Mouse (Mus musculus): ENCODE measurements around the gene Arhgef3.

Gene Arhgef3

DNA sequence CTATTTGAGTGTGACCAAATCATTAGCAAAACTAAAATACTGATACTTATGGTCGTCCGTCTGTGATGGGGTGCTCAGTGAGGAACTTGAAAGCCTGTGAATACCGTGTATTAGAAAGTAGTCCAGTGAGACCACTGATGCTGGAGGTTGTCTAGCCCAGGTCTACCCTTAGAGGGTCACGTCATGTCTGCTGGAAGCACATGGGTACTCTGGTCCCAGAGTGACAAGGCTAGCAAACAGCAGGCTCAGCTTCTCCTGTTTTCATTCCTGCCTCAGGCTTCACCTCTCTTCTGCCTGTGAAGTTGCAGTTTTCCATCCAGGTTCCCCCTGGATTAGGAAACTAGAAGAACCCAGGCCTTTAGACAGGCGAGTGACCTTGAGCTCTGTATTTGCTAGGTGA is 233.0 kb downstream of the Arhgef3 start:
- DNase-seq (ENCODE audit: low read depth): no peak

DNA sequence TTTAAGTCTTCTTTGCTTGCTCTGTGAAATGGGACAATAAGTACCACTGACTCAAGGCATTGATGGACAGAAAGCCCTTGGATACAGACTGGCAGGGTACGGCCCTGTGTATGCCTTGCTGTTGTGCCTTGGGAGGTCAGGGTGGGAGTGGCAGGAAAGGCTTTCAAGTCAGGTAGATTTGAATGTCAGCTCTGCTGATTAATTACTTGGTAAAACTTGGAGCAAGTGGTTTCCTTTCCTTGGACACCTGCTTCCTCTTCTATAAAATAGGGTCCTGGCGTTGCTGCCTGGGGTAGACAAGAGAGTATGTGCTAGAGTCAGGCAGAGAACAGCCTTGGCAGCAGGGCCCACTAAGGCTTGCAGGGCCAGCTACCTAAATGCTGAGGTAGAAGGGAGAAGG is 233.4 kb downstream of the Arhgef3 start:
- no peak for DNase-seq (ENCODE audit: low read depth)

DNA sequence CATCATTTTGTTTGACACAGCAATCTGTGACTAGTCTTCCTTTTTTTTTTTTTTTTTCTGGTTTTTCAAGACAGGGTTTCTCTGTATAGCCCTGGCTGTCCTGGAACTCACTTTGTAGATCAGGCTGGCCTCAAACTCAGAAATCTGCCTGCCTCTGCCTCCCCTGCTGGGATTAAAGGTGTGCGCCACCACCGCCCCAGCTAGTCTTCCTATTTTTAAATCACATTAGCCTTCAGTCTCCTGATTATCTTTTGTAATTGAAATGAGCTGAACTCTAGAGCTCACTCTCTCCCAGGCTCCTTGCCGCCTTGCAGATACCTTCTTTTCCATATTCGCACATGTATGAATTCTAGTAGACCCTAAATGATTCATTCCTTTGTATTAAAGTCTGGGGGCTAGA is 234.0 kb downstream of the Arhgef3 start:
- DNase-seq (ENCODE audit: low read depth): no peak

DNA sequence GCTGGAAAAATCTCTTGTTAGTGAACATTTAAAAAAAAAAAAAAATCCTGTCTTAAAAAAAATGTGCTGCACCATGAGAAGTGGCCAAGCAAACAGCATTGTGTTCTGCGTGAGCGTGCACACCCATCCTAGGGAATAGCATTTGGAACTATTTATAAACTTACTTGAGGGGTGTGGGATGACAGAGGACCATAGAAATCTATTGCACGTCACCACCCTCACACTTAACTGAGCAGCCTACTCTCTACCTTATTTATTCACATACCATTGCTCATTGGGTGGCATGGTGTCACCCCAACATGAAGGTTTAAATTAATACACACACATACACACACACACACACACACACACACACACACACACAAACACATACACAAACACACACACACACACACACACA is 234.4 kb downstream of the Arhgef3 start:
- DNase-seq (ENCODE audit: low read depth): no peak

DNA sequence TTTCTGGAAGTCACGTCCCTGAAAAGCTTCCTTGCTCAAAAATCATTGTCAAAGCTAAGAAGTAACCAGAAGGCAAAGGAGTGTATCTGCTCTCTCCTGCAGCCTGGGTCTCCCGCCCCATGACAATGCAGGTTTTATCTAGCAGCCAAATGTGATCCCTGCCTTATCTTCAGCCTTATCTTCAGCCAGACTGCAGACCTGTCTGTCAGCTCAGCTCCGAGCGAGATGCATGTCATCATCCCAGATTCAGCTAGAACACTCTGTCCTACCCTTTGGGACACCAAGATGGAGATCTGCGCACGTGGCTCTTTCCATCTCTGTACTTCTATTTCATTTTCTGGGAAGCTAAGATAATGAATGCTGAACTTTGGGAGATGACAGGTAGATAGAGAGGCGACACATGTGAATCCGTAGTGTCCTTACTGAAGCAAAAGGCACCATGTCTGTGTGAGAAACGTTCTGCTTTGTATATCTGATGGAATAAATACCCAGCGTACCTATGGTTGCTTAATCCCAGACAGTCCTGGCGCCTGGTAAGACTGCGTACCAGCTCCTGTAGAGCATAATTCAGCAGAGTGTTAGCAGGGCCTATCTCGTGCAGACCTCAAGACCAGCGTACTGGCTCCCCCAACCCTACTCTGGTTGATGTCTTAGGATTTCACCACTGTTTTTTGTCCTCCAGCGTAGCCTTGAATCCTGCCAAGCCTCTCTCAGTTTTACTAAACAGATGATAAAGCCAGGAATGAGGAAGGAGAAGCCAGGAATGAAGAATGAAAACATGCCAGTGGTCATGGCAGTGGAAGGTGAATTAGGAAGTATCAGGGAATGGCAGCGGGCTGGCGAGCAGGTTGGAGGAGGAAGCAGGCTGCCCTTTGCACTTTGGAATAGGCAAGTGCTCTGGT is 235.4 kb downstream of the Arhgef3 start:
- no peak for DNase-seq (ENCODE audit: low read depth)

DNA sequence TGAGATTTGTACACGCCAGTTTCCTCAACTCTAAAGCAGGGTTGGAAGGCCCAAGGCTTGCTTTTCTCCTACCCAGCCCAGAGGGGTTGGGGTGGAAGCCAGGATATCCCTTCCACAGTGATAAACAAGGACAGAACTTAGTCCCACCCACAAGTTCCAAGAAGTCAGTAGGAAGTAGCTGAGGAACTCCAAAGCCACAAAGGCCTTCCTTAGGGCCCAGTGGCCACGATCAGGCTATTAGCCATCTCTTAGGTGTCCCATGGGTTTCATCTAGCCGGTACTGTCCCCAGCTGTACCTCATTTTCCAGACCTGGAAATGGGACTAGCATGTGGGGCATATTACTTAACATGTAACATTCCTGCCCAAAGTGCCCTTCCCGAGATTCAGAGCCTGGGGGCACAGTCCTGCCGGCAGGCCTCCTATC is 236.4 kb downstream of the Arhgef3 start:
- DNase-seq (ENCODE audit: low read depth): no peak

DNA sequence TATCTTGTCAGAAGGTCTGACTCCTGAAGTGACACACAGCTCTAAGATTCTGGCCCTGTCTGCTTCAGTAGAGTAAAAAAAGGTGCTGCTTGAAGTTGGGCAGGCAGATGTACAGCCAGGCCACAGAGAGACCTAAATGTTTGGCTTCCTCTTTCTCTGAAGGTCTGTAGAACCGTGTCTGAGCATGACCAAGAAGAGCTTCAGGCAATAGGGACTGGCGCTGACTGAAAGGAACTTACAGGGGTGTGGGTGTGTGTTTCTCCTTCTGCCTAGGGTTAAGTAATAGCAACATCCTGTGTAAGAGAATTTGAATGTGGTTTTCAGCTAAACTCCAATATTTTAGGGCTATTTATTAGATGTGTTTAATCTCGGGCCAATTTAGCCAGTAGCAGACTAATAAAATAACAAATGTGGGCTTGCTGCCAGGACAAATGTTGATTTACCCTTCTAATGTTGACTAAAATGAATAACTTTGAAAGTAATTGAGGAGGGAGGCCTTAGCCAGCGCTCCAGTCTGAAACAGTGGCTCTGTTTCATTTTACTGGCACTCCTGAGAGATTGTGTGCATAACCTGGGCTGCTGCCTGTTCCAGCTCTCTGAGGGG is 236.9 kb downstream of the Arhgef3 start:
- no peak for DNase-seq (ENCODE audit: low read depth)

DNA sequence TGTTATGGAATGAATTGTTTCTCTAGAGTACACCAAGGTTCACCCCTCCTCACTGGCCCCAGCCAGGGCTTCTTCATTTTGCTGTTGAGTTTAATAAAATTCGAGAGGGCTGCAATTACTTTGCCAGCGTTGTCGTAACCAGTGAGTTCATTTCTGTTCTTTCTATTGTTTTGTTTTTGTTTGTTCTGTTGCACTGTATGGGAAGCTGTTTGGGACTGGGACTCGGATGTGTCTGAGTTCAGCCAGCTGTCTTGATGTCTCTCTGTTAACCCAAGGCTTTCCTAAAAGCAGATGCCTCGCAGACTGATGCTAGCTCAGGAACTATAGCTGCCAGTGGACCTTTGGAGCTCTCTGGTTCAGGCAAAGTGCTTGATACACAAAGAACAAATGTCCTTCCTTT is 237.8 kb downstream of the Arhgef3 start:
- DNase-seq (ENCODE audit: low read depth): no peak

DNA sequence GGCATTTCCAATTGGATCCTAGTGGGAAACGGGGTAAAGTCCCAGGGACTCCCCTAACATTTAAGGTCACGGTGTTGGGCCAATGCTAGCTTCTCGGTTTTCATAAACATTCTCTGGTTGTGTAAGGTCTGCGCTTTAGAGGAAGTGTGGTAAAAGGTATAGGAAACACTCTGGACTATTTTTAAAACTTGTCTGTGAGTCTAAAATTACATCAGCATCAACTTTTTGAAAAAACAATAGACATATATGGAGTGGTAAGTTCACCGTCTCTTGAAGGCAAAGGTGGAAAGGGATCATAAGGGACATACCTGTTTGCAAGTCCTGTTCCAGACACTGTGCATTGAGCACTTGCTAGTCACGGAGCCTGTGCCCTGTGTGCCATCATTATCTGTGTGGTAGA is 240.5 kb downstream of the Arhgef3 start:
- no peak for DNase-seq (ENCODE audit: low read depth)

DNA sequence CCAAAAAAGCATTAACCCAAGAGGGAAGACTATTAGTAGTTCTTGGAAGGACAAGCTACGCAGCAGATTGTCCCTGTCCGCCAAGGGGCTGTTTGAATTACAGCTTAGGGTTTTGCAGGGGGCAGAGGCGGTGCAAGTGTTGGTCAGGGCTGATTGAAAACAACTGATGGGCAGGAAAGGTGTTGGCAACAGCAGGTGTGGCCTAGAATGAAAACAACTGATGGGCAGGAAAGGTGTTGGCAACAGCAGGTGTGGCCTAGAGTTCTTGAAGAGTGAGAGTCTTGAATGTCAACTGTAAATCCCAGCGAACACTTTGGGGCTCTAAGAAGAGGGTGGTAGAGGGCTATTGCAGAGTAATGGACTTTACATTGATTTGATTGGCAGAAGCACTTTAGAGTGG is 241.2 kb downstream of the Arhgef3 start:
- no peak for DNase-seq (ENCODE audit: low read depth)

DNA sequence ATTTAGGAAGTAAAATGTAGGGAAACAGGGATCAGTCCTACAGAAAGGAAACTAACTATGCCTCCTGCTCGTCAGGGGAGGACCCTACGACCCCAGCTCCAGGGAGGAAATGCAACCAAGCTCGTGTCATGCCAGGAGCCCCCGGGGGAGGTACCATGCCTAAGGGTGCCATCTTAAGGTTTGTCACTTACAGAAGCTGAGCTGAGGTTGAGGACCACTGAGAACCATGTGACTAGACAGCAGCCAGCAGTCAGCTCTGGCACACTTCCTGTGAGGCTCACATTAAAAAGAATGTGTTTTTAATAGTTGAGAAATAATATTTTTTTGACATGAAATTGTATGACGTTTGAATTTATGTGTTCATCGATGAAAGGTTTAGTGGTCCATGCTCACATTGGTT is 242.4 kb downstream of the Arhgef3 start:
- no peak for DNase-seq (ENCODE audit: low read depth)

DNA sequence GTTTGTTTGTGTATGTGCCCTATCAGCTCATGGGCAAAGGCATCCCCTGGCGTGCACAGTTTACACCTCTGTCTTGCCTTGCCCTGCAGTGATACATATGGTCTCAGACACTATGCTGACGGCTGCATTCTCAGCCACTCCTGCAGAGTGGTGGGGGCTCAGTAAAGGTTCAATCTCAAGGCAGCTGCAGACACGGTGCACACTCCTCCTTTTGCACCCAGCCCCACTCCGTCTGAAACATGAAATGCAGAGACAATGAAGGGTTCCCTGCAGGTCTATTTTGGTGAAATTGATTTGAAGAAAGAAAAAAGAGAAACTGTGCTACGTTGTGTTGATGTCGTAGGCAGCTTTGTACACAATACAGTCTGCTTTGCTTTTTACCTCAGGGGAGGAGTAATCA is 243.5 kb downstream of the Arhgef3 start:
- DNase-seq (ENCODE audit: low read depth): no peak

DNA sequence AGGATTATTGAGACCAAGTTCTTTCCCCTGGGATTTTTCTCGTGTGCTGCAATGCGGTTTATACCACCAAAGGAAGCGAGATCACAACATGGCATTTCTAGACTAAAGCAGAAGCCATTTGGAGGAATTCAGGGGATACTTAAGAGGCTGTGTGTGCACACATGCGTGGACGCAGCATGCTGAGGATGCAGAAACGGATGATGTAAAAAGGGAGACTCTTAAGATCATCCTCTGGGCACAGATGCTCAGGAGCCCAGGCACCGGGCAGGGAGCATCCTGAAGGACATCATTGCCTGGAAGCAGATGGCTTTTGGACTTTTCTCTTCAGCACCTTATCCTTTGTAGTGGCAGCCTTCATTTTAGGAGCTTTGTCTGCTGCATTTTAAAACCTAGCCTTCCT is 246.2 kb downstream of the Arhgef3 start:
- DNase-seq (ENCODE audit: low read depth): no peak

DNA sequence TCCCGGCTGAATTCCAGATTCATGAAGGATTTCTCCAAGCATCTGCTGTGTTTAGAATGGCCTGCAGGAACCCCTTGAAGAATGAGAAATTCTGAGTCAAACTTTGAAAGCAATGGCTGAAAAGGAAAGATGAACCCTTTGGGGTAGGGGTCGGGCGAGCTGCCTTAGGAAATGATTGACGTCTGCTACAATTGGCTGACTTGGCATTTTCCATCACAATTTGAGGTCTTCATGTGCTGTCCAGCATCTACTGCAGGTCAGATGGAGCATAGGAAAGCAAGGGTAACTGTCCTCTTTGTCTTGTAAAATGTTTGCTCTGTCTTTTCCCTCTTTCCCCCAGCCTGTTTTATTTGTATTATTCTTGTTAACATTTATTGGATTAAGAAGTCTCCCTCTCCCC is 246.8 kb downstream of the Arhgef3 start:
- DNase-seq (ENCODE audit: low read depth): no peak

DNA sequence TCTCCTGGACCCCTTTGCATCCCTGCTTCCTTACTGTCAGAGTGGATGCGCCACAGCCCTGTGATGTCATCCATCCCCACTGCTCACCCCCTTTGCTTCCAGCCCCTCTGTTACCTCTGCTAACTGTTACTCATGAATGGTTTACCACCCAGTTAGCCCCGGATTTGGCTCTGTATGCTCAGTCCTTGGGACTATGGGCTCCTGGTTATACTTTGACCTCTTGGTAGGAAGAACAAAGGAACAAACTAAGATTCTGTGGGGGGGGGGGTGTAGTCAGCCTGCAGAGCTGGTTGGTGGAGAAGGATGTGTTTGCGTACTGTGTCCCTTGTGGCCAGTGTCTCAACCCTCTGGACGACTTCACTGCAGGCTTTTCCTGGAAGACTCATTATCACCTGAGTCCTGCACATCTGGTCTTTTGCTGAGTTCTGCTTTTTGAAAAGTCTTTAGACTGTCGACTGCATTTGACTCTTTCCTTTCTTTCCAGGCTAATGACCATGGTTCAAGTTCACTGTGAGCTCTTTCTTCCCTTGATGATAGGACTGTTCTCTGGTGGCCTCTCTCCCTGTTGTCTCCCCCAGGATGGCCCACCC is 250.1 kb downstream of the Arhgef3 start:
- DNase-seq (ENCODE audit: low read depth): no peak

DNA sequence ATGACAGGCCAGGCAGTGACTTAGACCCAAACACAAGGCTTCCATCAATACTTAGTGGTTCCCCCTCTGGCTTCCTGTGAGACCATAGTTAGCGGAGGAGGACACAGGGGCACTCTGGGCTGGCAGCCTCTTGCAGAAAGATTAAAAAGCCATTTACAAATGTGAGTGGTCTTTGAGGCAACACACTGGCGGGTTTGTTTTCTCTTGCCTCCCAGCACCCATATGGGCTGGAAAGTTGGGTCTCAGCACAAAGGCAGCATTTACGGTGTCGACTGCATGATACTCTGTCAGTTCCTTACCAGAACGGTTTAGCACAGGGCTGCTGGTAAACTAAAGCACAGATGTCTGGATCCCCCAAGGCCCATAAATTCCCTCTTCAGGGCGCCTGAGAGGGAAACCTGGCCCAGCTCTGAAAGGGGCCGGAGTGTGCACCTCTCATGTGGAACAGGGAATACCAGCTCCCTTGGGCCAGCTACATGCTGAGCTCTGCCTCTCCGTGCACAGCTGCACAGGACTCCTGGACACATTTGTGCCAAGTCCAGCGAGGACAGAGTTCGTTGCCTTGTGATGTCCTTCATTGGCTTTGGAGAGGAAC is 252.5 kb downstream of the Arhgef3 start:
- no peak for DNase-seq (ENCODE audit: low read depth)

DNA sequence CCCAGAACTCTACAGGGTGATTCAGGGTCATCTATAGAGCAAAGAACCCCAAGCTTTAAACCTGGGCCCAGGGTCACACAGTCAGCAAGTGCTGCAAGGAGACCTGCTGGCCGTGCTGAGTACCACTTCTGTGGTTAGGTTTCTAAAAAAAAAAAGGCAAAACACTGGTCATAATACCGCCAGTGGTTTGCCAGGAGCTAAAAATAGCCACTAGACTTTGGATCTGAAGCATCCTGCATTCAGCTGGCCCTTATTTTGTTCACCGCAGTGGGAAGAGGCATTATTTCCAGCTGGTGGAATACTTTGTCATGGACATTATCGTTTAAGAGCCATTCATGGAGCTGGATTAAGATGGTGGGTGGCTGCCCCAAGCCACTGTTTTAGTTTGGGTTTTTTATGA is 253.9 kb downstream of the Arhgef3 start:
- peak; percentile 49 for DNase-seq (ENCODE audit: low read depth)

DNA sequence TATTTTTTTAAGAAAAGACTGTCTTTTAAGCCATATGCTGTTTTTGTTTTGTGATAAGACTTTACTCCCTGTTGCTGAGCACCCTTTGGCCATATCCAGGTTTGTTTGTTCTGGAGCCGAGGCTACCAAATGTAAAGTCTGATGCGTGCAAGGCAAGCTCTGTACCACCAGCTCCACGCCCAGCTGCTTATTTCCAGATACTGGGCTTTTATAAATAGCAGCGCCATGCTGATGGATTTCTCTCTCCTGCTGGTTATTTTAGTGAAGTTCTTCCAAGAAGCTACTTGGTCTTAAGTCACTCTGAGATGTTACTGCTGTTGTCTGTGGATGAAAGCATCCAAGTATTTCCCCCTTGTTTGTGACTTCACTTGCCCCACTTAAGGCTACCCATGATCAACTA is 254.8 kb downstream of the Arhgef3 start:
- no peak for DNase-seq (ENCODE audit: low read depth)

DNA sequence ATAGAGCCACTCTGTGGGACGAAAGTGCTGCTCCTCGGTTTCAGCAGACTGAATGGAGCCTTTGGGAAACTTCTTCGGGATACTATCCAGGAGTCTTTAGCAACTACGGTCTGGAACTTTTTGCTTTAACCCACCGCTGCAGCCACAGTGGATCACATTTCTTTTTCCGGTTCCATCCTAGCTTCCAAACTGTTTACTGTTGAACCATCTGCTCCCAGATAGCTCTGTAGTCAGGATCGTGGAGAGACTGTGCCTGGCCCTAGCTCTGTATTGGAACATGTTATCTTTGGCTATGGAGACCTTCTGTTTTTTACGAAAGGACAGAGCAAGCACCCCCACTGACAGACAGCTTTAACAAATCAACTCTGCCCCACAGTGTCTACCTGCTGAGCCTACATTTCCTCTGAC is 257.0 kb downstream of the Arhgef3 start:
- no peak for DNase-seq (ENCODE audit: low read depth)

DNA sequence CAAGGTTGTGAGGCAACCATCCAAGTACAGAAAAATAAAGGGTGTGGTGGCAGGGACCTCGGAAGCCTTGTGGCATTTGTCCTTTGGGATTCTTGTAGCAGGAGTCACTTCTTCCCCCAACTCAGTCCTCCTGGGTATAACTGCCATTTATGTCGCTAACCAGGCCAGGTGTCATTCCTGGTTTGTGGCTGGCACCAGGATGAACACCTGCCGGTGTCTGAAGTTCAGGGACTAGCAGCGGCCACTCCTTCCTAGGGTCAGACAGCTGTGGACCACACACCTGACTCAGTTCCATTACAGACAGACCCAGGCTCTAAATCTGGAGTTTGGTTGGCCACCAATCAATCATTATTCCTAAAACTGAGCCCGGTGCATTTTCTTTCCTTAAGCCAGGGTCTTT is 258.8 kb downstream of the Arhgef3 start:
- no peak for DNase-seq (ENCODE audit: low read depth)

DNA sequence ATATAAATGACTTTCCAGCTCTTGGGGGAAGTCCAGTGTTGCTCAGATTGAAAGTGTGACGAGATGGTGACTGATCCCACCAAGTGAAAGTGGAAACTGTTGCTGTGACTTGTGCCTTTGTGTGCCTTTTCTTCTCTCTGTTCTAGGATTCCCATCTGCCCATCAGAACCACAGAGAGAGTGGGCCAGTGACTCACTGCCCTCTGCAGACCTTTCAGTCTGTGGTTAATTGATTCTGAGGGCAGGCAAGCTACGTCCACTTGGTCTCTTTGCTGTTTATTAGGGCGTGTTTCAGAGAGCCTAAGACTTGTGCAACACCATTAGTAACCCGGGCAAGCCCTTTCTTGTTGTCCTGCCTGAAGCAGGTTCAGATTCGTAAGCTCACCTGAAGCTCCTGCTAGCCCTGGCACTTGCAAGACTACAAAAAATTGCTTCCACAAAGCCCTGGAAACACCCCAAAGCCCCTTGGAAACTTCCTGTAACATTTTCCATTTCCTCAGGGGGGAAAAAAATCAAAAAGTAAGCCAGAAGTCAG is 261.5 kb downstream of the Arhgef3 start:
- peak; percentile 13 for DNase-seq (ENCODE audit: low read depth)

DNA sequence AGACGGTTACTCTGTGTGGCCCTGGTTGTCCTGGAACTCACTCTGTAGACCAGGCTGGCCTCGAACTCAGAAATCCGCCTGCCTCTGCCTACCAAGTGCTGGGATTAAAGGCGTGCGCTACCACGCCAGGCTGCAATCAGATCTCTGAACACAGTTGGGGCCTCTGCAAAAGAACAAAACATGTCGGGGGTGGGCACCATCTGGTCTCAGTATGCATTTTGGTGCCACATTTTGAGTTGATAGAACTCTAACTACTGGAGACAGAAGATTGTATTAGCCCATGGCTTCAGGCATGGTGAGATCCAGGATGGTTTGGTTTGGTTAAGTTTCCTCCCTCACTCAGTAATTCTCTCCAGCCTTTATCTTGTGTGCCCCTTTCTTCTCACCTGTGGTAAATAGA is 264.0 kb downstream of the Arhgef3 start:
- no peak for DNase-seq (ENCODE audit: low read depth)

DNA sequence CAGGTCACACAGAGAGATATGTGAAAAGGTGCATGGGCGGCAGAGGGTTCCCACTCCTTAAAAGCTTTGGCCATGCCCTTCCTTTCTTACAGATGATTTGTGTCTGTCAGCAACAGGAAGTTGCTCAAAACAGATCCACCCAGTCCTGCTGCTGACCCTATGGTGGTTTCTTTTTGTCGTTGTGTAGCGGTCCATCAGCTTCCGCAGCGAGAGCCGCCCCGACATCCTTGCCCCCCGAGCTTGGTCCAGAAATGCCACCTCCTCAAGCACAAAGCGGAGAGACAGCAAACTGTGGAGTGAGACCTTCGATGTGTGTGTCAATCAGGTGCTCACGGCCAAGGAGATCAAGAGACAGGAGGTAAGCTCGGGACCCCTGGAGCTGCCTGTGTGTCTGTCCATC is 264.7 kb downstream of the Arhgef3 start:
- no peak for DNase-seq (ENCODE audit: low read depth)

All from NIH3T3 (cell line).